Mouse (Mus musculus) bone marrow, adult 2 months (tissue): ENCODE data around the gene Ppib. TPM values are rescaled to one million over a fixed set of nuclear protein-coding genes. Genes with fewer than 3 reads are reported as not detected.

Experiments
- H3K27ac ChIP-seq: fragments of 200-500 bp; 2 replicates; pipeline ENCODE4 v1.5.1; 2012; ENCODE audit warnings: low read depth, mild to moderate bottlenecking, control low read depth, inconsistent platforms, low read length; ENCODE audit not compliant: control insufficient read depth, poor library complexity, insufficient read depth
- H3K4me1 ChIP-seq: fragments of 200-500 bp; 2 replicates; pipeline ENCODE4 v1.6.1; 2011; ENCODE audit warnings: low read length; ENCODE audit not compliant: control insufficient read depth, insufficient read depth
- H3K4me3 ChIP-seq: fragments of 200-500 bp; replicated peaks from 2 replicates; pipeline ENCODE3; 2011; ENCODE audit warnings: mild to moderate bottlenecking, low read depth, low read length, control low read depth; ENCODE audit not compliant: control insufficient read depth
- CTCF ChIP-seq: fragments of 200-500 bp; IDR thresholded peaks from 2 replicates; pipeline ENCODE4 v1.5.1; 2011; ENCODE audit warnings: low read length, control low read depth; ENCODE audit not compliant: control insufficient read depth, insufficient read depth
- POLR2A ChIP-seq: fragments of 200-500 bp; IDR thresholded peaks from 2 replicates; pipeline ENCODE4 v1.6.1; 2011; ENCODE audit warnings: low read depth, mild to moderate bottlenecking, control low read depth, low read length, borderline replicate concordance; ENCODE audit not compliant: control insufficient read depth
- WGBS: fragments of 180-500 bp; shearing (Covaris S2); methylation state at CpG from one replicate; pipeline ENCODE4 v1.1.7; 2018; 5-methylcytosine and 5-hydroxymethylcytosine counted together
- polyA plus RNA-seq: library from polyadenylated mRNA; stranded (reverse); fragments of >200 nt; gene quantifications from 2 replicates; pipeline ENCODE4 v1.2.4, GENCODE M21; 2011; ENCODE audit warnings: low replicate concordance; ENCODE audit not compliant: missing spikeins, insufficient read depth, insufficient read length

Gene Ppib
- polyA plus RNA-seq, 1 experiment, result 169 TPM

DNA sequence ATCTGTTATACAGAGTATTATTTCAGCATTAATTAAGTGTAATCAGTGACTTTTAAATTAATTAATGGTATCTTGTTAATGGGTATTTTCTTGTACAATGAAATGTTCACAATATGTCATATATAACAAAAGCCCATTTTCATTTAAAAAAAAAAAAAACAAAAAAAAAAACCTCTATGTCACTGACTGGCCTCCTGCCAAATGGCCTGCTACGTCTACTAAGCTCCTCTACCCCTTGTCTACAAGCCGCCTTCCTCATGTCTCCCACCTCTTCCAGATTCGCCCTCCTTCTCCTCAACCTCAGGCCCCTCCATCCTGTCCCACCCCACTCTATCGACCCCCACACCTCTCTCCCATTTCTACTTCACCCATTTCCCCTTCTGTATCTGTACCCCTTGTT lies 8.5 kb upstream of the Ppib start:
- TF ChIP-seq POLR2A (no peak), CTCF (no peak)
- Histone ChIP-seq H3K4me3 (no peak overlapping the region), H3K27ac (no peak overlapping the region), H3K4me1 (no peaks in the 10 kb centered on the region)
- 59% methylated on average over 4 of the region's 4 CpGs for WGBS

DNA sequence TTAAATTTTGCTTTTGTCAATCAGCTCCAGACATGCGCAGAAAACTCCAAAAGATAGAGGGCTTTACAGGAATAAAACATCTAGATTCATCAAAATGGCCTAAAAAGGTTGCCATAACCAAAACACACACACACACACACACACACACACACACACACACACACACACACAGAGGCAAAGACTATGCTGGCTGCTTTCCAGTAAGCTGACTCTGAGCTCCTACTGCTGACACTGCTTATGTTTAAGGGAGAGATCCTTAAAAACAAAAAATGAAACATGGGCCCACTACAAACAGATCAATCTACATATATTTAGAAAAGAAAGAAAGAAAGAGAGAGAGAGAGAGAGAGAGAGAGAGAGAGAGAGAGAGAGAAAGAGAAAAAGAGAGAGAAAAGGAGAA lies 7.3 kb upstream of the Ppib start:
- H3K4me3 ChIP-seq, result no peak overlapping the region
- H3K27ac ChIP-seq, result no peak overlapping the region
- WGBS, result 83% methylated on average over 1 of the region's 1 CpGs
- no peaks in the 10 kb centered on the region for H3K4me1 ChIP-seq
- TF ChIP-seq CTCF (no peak), POLR2A (no peak)

DNA sequence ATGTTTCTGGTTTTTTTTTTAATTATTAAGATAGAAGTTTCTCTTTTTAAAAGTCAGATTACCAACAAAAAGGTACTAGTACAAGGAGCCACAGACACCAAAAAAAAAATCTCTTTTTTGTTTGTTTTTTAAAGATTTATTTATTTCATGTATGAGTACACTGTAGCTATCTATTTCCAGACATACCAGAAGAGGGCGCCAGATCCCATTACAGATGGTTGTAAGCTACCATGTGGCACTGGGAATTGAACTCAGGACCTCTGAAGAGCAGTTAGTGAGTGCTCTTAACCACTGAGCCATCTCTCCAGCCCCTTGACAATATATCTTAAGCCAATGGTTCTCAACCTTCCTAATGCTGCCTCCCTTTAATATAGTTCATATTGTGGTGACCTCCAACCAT lies 6.4 kb upstream of the Ppib start:
- Histone ChIP-seq H3K27ac (no peak overlapping the region), H3K4me1 (no peaks in the 10 kb centered on the region), H3K4me3 (no peak overlapping the region)
- 62% methylated on average over 1 of the region's 1 CpGs for WGBS
- no peak for TF ChIP-seq CTCF
- TF ChIP-seq POLR2A, result no peak

DNA sequence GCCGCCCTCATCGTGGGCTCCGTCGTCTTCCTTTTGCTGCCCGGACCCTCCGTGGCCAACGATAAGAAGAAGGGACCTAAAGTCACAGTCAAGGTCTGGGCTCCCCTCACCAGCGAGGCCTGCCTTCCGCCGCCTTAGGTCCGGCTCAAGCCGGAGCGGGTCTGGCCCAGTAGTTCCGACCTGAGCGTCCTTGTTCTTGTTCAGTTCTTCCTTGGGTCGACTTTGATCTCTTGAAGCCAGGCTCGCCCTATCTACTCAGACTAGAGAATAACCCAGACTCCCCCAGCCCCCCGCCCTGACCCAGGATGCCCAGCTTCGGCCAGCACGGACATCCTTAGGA lies 256 bp downstream of the Ppib start:
- Histone ChIP-seq H3K27ac (peak overlapping the region; percentile 87), H3K4me3 (peak overlapping the region; percentile 89), H3K4me1 (no peaks in the 10 kb centered on the region; the same call in 1 of the 2 replicates)
- TF ChIP-seq CTCF (no peak), POLR2A (no peak)
- WGBS, result under 1% methylated on average over 20 of the region's 20 CpGs

DNA sequence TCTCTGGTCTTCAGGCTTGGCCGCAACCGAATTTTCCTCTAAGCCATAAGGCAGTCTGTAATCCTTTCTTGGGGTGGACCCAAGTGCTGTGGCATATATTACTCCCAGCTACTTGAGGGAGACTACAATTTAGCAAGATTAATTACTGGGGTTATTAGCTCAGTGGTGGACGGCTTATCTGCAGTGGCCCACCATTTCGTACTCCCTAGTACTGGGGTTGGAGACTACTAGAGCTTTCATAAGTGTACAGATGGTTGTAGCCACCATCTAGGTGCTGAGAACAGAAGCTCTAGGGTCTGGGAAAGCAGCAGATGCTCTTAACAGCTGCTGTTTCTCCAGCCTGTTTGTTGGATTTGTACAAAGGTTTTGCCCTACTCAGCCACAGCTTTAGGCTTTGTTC lies 964 bp downstream of the Ppib start:
- TF ChIP-seq POLR2A (no peak), CTCF (no peak)
- Histone ChIP-seq H3K4me1 (no peaks in the 10 kb centered on the region; the same call in 1 of the 2 replicates), H3K27ac (no peak overlapping the region), H3K4me3 (peak overlapping the region; percentile 89)
- WGBS, result 41% methylated on average over 4 of the region's 4 CpGs

DNA sequence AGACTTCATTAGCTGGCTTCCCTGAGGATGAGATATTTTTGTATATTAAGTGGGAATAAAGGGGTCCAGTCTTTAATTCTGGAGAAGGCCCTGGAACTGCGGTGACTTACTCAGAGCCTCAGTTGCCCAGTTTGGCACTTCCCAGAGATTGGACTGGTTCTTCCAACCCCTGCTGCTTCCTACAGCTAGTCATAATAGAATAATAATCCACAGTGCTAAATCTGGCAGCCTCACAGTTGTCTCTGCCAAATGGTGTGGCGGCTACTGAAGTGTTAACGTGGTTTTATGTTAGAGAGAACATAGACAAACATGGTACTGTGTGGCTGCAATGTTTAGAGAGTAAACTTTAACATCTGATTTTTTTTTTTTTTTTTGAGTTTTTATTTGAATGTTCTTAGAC lies 1.6 kb downstream of the Ppib start:
- no peak overlapping the region for H3K27ac ChIP-seq

DNA sequence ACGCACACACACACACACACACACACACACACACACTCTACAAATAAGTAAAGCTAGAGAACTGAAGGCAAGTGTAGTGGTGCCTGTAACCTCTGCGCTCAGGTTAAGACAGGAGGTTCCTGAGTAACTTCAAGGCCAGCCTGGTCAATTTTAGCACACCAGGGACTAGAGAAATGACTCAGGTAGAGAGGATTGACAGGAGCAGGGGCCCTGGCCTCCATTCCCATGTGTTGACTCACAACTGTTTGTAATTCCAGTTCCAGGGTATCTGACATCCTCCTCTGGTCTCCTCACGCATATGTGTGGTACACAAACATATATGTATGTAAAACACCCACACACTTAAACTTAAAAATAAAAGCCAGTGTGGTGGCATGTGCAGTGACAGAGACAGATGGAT lies 3.4 kb downstream of the Ppib start:
- no peak overlapping the region for H3K4me3 ChIP-seq
- H3K27ac ChIP-seq, result no peak overlapping the region
- 93% methylated on average over 3 of the region's 3 CpGs for WGBS
- no peaks in the 10 kb centered on the region; the same call in 1 of the 2 replicates for H3K4me1 ChIP-seq
- TF ChIP-seq POLR2A (no peak), CTCF (no peak)

More for the DNA sequence above, 1.6 kb downstream of the Ppib start:
- no peaks in the 10 kb centered on the region; the same call in 1 of the 2 replicates for H3K4me1 ChIP-seq
- 95% methylated on average over 3 of the region's 3 CpGs for WGBS
- H3K4me3 ChIP-seq, result no peak overlapping the region
- no peak for TF ChIP-seq POLR2A
- TF ChIP-seq CTCF, result no peak

DNA sequence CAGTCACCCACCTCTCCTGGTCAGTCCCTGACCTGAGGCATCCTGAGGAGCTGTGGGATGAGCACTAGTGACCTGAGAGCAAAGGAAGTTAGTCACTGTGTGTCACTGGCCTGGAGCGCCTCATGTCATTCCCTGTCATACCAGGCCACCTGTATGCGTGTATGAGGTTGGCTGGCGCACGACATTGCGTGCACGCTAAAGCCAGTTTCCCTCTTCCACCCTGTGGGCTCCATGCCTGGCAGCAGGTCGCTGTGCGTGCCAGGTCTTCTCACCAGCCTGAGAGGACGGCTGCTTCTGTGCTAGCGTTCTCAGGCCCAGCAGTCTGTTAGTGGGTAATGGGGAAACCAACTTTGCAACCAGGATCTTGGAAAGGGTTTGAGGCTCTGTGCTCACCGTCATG lies 4.3 kb downstream of the Ppib start:
- WGBS, result 96% methylated on average over 11 of the region's 11 CpGs
- no peak for TF ChIP-seq CTCF
- H3K4me1 ChIP-seq, result no peaks in the 10 kb centered on the region; the same call in 1 of the 2 replicates
- H3K4me3 ChIP-seq, result no peak overlapping the region
- H3K27ac ChIP-seq, result no peak overlapping the region

DNA sequence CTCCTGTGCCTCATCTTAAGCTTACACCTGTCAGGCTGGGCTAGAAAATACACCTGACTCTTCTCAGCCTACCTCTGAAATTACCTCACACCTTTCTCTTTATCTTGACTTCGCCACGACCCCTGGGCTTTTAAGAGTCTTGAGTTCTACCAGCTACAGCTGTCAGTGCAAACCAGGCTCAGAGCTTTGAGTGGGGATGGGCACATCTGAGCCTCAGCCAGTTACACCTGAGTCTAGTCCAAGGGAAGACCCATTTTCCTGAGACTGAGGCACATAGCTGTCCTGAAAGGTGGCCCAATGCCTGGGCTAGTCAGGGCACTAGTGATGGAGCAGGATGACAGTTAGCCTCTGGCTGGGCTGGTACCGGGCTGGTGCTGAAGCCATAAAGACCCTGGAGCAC lies 6.8 kb downstream of the Ppib start:
- peaks cover 2% of the 10 kb centered on the region for H3K4me1 ChIP-seq
- H3K27ac ChIP-seq, result no peak overlapping the region
- no peak for TF ChIP-seq CTCF
- TF ChIP-seq POLR2A, result no peak
- 93% methylated on average over 3 of the region's 3 CpGs for WGBS
- H3K4me3 ChIP-seq, result no peak overlapping the region

DNA sequence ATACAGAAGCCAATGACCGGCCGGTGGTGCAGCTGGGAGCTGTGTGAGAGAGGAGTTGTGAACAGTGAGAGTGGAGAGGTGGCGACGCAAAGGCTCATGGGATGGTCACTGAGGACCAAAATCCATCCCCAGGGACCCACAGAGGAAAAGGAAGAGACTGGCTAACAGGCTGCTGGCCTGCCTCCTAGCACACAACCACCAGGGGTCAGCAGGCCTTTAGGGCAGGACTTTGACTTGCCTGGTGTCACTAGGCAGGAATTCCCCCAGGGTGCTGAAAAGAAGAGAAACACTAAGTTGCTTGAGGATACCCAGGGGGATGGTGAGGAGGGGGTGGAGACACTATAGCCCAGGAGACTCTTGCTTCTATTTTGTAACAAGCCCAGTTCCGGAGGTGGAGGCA lies 7.5 kb downstream of the Ppib start:
- H3K4me3 ChIP-seq, result peak overlapping the region; percentile 29
- WGBS, result 82% methylated on average over 5 of the region's 5 CpGs
- H3K27ac ChIP-seq, result no peak overlapping the region
- peak; percentile 71 for TF ChIP-seq CTCF
- TF ChIP-seq POLR2A, result no peak
- peaks cover 2% of the 10 kb centered on the region for H3K4me1 ChIP-seq
